Mouse (Mus musculus): Measurements from ENCODE around the gene Opcml.

Opcml gene

DNA sequence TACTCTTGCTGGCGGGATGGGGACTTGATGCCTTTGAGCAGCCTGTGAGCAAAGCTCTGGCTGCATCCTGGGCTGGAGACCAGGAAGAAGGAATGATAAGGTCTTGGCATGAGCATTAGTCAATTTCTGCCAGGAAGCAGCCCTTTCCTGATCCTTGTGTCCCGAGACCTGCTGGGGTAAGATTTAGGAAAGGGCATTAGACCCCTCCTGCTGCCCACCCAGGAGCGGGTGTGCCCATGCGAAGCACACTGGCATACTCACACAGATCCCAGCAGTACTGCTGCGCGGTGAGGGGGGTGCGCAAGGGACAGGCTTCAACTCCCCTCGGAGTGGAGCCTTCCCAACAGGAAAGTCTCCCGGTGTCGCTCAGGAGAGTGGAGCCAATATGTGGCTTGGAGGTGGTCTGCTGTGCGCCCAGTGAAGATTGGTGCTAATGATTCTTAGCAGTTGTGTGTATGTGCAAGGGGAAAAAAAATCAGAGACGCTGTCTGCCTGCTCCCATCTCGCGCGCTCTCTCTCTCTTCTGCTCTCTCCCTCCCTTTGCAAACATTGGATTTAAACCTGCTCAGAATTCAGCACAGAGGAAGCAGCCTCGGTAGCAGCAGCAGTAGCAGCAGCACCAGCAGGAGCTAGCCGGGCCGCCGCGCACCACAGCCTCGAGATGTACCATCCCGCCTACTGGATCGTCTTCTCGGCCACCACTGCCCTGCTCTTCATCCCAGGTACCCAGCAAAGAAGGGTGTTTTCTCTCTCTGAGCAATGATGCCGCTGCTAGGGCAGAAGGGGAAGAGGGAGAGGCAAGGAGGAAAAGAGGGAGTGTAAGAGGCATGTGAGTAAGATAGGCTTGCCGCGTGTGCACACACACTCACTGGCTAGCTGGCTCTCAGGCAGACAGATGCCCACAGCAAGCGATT lies at the start of gene Opcml:
TSS of gene Opcml (plus strand) at position 51 of the 914 bp plus-strand sequence.
- DNase-seq, result peak; percentile 74 to 77

GRCm38 (mm10) chr9:27758709-27759108 lies 31.9 kb upstream of the Opcml start:
- no peak for DNase-seq

DNA sequence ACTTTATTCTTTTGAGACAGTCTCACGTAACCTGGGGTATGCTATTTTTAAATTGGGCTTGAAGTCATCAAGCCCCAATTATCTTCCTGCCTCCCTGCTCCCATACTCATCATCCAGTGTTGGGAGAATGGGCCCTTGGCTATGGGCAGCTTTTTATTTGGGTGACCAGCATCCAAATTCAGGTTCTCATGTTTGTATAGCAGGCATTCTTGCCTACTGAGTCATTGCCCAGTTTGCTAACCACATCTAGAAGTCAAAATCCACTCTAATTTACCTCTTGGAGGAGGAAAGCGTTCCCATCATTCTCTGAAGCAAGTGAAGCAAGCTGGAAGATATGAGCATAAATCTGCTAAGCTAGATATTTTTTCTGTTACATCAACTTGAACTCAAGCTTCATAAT lies 29.4 kb upstream of the Opcml start:
- no peak for DNase-seq

DNA sequence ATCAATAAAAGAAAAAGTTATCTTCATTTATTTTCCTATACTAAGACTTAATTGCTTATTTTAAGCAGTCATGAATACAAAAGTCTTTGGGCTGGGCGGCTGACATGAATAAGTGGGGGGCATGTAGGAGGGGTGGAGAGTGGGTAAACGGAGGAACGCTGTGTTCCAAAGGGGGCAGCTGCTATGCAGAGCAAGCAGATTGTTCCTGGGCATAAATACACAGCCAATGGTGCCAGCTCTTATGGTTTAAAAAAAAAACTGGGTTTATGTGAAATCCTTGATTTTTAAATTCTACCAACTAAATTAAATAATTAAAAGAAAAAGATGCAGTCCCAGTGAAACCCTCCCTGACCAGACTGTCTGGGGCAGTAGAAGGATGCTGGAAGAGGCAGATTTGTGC lies 24.1 kb upstream of the Opcml start:
- peak in 1 of 2 experiments; percentile 10 for DNase-seq

- DNase-seq, result no peak
Measured at GRCm38 (mm10) chr9:27767196-27767900, 23.2 kb upstream of the Opcml start.

DNA sequence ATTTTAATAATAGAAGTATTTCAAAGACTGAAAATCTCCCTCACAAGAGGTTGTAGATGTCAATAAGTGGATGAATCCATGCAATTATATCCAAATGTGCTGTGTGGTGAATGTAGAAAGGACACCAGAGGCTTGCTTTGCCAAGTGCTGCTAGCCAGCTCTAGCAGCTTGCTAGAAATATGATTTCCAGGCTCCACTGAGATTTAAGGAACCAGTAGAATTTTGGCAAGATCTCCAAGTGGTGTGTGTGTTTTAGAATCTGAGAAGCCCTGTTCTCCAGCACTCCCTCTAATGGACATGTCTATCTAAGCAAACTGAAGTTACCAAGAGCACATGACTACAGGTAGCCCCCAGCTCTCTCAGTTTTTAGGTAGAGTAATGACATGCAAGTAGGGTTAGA lies 21.8 kb upstream of the Opcml start:
- DNase-seq, result no peak

DNA sequence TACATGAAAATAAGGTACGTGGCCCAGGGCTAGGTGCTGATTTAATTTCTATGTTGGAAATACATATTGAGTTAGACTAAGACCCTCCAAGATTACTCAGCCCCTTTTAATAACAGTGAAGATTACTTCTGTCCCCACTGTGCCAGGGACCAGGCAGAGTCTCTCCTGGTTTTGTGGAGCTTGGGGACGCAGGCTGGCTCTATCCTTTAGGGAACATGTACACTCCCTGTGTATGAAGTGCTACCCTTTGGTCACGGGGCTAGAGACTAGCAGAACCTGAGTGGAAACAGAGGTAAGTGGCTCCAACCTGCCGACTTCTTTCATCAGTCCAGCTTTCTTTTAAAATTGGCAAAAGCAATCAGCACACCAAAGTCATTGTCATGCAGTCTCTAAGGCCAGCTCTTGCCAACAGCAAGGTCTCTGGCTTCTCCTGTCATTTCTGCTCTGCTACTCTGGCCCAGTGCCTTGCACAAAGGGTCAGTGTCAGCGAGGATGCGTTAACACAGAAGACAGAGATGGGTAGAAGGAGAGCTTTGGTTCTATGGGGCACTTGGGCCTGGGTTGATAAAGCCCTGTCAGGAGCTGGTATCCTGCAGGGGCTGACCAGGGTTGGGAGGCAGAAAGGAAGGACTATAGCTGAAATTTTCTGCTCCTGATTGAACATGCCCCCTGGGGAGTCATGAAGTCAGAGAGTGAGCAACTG lies 9.1 kb upstream of the Opcml start:
- DNase-seq, result peak; percentile 36

GRCm38 (mm10) chr9:27781994-27782337 lies 8.6 kb upstream of the Opcml start:
- peak in 1 of 2 experiments; percentile 11 for DNase-seq

DNA sequence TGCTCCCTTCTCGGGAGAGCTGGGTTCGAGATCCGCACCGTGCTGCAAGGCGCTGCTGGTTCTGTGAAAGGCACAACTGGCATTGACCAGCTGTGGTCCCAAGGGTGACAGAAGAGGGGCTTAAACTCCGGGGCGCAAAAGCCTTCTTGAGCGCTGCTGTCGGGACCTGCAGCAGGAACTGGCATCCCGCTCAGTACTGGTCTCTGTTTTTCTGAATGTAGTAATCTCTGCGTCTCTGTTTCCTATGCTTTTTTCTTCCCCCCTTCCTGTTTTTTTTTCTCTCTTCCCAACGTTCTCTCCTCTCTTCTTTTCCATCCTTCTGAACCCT lies 1.0 kb downstream of the Opcml start:
- DNase-seq, result peak in 1 of 2 experiments; percentile 58

- DNase-seq, result peak; percentile 14 to 25
Measured at GRCm38 (mm10) chr9:27792226-27792625, 1.7 kb downstream of the Opcml start.

GRCm38 (mm10) chr9:27792994-27793393 lies 2.4 kb downstream of the Opcml start:
- peak; percentile 32 to 34 for DNase-seq

- DNase-seq, result no peak
Measured at GRCm38 (mm10) chr9:27796535-27796934, 6.0 kb downstream of the Opcml start.

GRCm38 (mm10) chr9:27800992-27801391 lies 10.4 kb downstream of the Opcml start:
- no peak for DNase-seq

- DNase-seq, result no peak
Measured at GRCm38 (mm10) chr9:27801807-27802206, 11.2 kb downstream of the Opcml start.

- DNase-seq, result no peak
Measured at GRCm38 (mm10) chr9:27802379-27802778, 11.8 kb downstream of the Opcml start.

DNA sequence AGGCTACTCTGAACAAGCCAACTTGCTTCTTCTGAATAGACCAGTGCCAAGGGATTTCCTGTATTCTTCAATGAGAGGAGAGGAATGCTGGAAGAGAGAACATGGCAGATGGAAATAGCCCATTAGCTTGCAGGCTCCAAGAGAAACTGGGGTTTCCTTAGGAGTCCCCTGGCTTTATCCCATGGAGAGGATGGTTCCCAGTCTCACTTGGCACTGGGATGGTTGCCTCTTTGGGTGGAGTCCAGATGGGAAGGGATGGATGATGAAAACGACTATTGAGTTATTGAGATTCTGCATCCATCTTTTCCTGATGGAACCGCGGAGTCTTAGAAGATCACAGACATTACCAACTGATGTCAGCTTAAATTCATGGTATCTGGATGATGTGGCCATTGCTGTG lies 13.9 kb downstream of the Opcml start:
- peak; percentile 50 to 63 for DNase-seq

DNA sequence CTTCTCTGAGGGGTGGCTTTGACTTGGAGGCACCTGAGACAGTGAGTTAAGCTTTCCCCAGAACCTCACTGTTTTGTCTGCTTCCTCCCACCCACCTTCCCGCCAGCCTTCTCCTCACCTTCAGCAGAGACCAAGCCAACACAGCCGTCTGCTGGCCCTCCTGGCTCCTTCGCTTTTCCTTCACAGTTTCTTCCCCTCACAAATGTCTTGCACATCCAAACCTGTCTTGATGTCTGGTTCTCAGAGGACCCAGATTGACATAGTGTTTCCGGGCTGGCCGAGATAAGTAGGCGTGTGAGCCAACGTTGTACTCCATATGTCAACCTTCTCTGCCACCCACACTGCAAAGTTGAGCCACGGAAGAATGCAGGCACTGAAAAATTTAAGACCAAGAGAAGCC lies 19.2 kb downstream of the Opcml start:
- no peak for DNase-seq

- DNase-seq, result no peak
Measured at GRCm38 (mm10) chr9:27813207-27813790, 22.7 kb downstream of the Opcml start.

DNA sequence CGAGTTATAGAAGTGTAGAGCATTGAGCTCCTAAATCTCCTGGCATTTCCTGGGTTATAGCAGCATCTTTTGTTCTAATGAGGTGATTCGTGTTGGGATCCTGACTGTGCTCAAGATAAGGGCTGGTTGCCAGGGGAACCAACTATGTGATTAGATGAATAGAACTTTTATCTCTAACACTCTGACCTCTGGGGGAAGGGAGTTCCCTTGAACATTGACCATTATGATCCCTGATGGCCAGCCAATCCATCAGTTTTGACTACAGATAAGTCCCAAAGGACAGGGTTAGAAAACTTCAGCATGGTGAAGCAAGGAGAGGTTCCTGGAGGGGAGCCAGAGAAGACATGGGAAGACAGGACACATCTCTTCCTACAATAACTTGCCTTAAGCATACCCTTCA lies 23.6 kb downstream of the Opcml start:
- DNase-seq, result no peak

DNA sequence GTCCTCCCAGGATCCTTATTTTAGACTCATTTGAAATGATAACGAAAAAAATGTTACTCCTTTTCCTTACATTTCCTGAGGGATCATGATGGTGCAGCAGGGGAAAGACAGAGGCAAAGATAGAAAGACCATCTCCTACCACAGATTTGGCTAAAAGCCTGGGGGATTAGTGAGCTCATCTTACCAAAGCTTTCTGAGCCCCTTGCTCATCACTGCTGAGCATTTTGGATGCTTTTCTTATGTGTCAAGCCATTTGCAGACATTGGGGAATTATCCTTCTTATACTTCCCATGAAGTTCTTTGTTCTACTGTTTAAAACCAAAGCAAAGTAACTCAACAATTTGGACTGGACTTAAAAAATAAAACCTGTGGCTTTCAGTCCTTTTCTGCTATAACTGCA lies 30.6 kb downstream of the Opcml start:
- no peak for DNase-seq

DNA sequence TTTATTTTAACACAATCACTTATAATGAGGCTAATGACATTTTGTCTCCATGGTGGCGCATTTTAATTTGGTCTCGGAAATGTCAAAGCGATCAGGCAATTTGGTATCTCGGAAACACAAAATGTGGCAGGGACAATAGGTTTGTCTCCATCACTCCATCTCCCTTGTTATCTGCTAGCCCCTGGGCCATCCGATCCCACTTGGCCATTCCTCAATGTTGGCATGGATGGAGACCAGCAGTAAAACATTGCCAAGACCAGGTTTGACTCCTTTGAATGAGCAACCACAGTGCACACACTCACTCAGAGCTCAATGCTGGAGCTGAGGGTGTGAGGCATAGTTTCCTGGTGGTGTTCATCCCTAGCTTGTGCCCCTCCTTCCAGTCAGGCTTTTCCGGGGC lies 32.1 kb downstream of the Opcml start:
- DNase-seq, result peak; percentile 36 to 54

DNA sequence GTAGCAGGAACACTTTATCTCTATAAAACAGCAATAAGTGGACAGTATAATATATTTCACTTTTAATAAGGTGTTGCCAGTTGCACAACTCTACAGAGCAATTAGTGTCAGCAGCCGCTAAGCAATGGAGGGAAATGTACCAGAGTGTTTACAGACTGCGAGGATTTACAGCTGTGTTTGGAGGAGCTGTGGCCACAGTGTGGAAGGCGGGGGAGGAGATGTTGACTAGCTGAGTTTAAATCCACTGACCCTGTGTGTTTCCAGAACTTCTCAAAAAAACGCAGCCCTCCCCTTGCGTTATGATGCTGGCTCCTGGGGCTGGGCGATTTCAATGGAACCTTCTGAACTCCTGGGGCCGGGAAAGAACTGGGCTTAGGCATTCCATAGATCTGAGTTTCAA lies 33.8 kb downstream of the Opcml start:
- no peak for DNase-seq

GRCm38 (mm10) chr9:27830519-27830918 lies 39.9 kb downstream of the Opcml start:
- DNase-seq, result no peak

Data from cerebellum, postnatal 10 days (tissue).